Mouse (Mus musculus) ovary, adult 18-20 months (tissue): ENCODE data around the gene Gadd45g.

Source experiments
- DNase-seq: peaks from one replicate; pipeline ENCODE4 v3.0.0; 2022; ENCODE audit warnings: low spot score, mixed read lengths

Gene Gadd45g

DNA sequence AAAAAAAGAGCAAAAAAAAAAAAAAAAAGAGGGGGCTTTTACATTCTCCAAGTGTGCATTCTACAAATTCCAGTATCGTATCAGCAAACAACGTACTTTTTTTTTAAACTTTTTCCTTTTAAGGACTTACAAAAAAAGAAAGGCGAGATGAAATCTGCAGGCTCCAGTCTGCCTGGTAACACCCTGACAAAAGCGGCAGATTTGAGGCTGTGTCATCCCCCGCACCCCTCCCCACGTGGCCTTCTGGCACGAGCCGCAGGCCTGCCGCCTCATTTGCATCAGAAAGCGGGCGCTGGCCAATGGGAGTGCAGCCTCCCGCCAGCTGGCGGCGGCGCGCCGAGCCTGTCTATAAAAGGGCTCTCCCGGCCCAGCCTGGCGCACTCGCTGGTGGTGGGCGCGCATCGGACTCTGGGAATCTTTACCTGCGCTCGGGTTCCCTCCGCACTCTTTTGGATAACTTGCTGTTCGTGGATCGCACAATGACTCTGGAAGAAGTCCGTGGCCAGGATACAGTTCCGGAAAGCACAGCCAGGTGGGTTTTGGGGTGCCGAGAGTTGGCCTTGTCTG lies at the start of gene Gadd45g:
Gene Gadd45g (plus strand): TSS at position 378 of the 567 bp plus-strand sequence.
- peak; percentile 94 for DNase-seq

DNA sequence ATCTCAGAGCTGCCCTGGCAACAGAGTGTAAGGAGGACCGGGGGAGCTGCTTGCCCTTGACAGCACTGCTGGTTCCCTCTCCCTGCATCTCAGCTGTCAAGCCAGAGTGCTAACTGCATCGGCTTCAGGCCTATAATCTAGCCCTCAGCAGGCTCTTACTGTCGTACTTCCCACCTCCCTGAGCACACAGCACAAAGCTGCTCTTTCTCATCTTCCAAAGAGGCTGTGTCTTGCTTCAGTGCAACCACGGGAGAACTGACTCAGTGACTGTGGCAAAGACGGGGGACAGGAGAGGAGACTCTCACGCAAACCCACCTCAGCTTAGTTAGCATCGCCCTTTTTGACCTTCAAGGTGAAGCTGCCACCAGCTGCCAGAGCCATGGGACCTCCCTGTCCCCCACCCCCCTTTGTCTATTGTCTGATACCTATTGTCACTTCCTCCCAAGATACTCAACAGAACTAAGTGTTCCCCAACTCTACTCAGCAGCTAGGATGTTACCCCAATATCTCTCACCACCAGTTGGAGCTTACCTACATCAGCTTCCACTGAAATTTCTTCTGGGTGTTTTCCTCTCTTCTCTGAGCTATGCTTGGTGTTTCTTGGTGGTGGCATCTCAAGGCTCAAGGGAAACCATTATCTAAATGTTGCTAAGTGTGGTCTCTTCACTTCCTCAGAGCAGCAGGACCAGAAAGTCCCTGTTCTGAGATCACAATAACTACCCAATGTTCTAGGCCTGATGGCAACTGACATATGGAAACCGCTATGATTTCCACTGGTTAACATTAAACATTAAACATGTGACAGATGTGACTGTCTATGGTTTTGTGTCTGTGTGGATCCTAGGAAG lies 48.4 kb upstream of the Gadd45g start:
- DNase-seq, result no peak

DNA sequence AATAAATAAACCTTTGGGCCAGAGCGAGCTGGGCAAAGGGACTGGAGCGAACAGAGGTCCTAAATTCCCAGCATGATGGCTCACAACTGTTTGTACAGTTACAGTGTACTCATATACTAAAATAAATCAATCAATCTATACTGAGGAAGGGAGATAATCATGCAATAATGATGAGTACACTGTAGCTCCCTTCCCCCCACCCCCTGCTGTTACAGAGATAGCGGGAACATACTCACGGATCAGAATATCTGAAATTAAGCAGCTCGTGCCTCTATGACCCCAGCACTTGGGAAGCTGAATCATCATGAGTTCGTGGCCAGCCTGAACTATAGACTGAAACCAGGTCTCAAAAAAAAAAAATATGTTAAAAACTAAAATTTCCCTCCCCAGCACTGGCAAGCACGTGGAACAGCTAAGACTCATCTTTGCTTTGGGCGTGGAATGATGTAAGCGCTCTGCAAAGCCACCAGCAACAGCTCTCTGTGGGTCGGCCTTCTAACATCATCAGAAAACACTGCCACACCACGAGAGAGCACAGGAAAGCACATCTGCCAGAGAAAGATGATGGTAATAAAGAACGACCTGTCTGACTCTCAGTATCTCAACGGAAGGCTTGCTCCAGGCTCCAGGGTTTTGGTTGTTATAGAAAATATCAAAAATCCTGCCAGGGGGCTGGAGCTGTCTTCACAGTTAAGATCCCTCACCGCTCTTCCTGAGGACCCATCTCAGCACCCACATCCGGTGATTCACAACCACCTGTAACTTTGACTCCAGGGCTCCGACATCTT lies 46.5 kb upstream of the Gadd45g start:
- DNase-seq, result no peak

DNA sequence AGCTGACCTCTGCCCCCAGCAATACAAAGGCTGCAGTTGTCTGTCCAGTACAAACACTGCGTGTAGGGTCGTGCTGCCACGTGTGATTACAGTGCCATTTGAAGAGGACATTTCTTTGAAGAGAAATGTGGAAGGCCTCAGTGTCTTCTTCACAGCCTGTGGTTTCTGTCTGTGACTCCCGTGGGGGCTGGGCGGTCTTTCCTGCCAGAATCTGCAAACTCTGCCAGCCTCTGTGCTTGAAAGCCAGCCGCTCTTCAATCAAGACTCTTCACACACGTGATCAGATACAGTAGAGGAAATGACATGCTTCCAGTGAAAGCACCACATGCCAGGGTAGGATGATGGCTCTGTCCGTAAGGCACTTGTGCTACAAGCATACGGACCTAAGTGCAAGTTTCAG lies 45.6 kb upstream of the Gadd45g start:
- no peak for DNase-seq

DNA sequence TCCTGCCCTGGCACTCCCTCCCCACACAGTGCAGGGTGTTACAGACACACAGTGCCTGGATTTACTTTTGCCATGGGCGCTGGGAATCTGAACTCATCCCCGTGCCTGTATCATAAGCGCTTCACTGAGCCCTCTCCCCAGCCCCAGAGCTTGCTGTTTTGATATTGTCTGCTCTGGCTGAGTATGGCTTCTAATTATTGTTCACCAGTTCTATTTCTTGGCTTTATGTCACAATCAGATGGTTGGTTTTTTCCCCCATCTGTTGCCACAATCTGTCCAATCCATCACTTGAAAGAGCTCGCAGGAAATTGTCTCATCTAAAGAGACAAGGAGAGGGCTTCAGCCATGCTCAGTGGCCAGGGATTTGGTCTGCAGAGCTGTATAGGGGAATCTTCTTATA lies 40.8 kb upstream of the Gadd45g start:
- DNase-seq, result no peak

DNA sequence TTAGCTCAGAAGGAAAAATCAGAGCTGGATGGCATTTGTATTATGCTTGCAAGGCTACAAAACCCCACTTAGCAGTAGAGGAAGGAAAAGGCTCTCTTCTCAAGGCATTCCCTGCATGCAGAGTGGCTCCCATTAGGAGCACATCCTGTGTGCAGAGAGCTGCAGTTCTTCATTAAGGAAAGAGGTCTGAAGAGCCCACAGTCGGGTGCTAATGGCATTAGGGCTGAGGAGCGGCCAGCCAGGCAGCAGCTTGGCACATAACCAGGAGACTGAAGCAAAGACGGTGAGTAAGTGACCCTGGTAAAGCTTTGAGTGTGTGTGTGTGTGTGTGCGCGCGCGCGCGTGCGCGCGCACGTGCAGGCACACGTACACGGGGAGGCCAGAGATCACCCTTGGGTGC lies 40.3 kb upstream of the Gadd45g start:
- no peak for DNase-seq

DNA sequence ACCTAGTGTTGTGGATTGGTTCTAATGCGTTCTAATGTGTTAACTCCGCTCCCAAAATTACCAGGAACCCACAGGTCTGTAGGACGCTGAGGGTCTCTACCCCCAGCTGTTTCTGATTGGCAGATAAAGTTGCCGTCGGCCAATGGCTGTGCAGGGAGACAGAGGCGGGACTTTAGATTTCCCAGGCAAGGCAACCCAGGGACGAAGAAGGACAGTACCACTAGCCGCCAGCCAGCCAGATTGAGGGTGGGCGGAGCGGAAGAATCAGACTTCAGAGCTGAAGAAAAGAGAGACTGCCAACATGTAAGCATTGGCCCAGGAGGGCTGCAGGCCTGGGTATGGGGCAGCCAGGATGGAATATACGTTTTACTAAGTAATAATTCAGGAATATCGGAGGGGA lies 38.3 kb upstream of the Gadd45g start:
- no peak for DNase-seq

DNA sequence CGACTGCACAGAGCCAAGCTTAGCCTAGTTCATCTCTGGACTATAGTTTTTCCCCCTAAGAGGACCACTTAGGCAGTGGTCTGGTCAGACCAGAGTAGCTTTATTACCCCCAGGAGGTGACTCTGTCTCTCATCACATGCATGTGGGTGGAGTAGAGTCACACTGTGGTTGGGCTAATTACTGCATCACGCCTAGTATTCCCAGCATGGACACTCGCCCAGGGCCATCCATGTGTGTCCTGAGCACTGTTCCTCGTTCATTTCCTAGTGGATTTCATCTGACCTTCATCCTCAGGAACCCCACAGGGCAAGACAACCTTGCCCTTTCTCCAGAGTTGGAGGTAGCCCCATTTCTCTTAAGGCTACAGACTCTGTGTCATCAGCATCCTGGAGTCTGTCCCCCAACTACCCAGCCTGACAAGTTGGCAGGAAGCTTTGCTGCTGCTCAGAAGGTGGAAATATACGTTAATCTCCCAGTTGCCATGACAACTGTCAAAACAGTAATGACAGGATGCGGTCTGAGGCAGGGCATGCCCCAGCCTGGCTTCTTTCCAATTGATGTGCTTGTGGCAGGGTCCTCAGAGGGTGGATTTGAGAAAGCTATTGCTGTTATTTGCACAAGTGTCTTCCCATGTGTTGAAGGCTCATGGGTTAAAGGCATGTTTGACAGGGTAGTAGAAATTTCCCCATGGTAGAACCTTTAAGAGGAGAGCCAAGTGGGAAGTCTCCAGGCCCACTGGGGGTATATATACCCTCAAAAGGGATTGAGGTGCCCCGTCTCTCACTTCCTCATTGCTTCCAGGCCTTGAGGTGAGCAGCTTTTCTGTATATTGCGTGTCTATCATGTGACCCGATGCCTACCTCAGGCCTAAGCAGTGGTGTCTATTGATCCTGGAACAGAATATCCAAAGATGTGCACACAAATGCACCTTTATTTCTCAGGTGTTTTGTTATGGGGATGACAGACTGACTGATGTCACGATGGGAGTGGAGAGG lies 32.6 kb upstream of the Gadd45g start:
- no peak for DNase-seq

DNA sequence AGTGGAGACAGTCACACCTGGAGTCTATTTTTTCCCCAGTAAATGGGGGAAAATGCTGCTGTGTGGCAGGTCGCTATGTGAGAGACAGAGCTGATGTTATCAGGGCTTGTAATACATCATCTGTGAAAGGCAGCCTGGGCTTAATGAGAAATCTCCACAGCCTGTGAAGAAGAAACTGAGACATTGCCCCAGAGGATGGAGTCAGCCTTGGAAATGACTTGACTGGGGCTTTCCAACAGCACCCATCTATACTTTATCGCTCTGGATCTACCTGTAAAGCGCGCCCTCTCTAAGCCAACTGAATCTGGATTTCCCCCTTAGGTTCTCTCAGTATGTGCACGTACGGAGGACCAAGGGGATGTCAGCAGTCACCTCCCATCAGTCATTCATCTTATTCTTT lies 31.8 kb upstream of the Gadd45g start:
- DNase-seq, result no peak

DNA sequence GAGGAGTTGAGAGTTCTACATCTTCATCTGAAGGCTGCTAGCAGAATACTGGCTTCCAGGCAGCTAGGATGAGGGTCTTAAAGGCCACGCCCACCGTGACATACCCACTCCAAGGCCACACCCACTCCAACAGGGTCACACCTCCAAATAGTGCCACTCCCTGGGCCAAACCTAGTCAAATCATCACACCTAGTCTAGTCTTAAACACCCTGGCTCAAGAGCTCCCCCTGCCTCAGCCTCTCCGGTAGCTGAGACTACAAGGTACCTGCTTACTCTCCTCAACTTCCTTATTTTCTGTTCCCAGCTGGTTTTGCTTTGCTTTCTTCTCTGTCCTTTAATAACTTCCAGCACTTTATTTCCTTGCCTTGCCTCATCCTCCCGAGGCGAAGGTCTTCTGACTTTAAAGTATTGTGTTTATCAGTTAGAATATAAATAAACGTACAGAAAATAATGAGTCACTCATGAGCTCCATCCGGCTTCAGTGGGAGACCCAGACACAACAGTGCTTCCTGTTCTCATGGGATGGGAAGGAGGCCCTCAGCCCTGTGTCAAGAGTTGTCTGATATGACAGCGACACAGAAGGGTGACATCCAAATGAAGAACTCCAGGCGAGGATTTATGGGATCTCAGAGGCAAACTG lies 30.5 kb upstream of the Gadd45g start:
- no peak for DNase-seq

DNA sequence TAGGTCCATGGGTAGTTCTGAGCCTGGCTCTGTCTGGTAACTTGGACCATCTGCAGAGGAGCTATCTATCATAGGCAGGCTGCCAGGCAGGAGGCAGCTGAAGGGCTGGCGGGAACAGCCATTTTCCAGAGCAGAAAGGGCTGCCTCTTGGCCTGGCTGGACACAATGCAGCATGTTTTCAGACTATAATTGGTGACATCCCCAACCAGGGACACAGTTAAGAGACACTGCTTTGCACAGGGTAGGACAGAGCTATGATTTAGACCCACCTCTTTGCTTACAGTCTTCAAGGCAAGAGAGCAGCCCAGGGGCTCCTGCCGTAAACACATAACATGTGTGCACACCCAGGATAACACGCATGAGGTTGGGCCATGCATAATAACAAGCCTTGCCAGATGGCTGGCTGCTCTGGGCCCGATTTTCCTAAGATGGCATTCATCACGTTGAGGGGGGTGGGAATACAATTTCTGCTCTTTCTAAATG lies 29.9 kb upstream of the Gadd45g start:
- DNase-seq, result no peak

DNA sequence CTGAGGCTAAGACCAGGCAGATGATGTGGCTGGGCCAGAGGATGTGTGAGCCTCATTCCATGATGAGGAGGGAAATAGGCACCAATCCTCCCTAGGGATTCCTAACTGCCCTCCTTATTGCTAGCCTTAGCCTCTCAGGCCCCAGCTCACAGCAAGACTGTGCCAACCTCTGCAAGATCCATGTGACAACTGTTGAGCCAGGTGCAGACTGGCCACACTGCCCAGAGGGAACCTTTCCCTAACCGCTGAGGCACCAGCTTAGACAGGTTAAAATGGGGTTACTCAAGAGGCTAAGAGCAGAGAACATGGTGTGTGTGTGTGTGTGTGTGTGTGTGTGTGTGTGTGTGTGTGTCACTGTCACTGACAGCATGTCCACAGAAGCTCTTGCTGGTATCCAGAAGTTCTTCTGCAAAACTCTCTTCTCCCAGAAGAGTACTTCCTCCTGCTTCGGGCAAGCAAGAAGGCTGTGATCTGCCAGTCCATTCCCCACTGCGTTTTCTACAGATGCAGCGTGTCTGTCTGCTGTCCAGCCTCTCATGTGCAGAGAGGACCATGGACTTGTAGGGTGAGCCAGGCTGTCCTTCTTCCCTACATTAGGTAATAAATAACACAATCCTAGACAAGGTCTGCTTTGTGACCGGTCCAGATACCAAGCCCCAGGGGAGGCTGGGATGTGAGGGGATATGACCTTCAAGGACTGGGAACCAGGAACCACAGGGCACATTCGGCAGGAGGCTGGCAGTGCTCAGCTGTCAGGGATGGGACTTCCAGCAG lies 28.1 kb upstream of the Gadd45g start:
- no peak for DNase-seq

DNA sequence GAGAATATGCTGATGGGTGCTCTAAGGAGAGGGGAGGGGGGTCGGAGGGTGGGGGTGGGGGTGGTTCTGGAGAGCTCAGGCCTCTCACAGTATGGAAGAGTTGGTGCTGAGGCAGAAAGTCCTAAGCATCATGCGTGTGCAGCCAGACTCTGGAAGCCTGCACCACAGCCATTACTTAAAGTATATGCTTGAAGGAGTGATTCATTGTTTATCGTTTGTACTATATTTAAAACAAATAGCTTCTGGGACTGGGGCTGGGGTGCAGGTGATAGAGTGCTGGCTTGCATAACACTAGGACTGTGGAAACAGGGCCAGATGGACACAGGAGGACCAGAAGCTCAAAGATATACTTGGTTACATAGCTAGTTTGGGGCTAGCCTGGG lies 27.5 kb upstream of the Gadd45g start:
- DNase-seq, result no peak

DNA sequence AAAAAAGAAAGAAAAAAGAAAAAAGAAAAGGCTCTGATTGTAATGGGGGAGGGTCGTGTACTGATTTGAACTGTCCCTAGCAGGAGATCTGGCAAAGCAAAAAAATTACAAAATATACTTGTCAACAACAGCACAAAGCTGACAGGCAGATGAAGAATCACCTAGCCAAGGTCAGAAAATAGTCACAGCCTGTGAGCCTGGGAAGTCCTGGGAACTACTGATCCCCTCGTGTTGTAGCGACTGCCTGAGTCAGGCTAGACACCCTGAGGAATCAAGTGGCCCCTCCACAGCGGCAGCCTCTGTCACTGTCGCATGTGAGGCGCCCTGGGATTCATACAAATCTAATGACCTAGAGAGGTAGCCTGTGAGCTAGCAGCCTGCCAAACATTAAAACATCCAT lies 27.1 kb upstream of the Gadd45g start:
- DNase-seq, result no peak

DNA sequence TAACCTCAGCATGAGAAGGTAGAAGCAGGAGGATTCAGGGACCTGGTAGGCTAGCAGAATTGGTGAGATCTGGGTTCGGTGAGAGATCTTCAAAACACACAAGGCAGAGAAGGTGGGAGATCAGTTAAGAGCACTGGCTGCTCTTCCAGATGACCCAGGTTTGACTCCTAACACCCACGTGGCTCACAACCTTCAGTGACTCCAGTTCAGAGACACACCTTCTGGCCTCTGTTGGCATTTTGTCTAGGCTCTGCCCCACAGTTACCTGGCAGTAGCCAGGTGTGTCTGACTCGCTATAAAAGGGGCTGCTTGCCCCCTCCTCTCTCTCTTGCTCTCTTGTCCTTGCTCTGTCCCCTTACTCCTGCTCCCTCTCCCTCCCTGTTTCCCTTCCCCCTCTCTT lies 24.5 kb upstream of the Gadd45g start:
- no peak for DNase-seq

DNA sequence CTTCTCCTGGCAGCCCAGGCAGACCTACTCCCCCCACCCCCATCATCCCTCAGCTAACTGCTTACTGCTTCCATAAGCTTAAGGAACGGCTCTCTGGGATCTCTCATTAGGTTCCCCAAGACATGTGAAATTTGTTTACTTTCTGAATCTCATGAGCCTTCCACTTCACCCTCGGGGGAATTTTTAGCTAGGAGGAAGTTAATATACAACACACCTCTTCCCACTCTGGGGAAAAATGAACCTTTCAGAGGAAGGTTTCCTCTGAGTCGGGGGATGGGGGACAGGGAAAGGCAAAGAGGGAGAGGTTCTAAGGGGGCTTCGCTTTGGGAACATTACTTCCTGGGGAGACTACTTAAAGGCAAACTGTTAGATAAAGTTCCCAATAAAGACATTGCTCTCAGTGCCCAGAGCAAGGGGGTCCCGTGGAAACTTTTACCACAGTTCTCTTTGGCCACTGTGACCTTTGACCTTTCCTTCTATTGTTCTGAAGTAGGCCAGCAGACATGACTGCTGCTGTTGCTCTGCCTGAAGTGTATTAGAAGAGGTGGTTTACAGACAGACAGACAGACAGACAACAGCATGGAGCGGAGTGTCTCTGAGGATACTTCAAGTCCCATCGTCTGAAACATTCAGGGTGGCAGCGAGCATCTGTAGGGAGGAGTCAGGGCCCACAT lies 22.5 kb upstream of the Gadd45g start:
- DNase-seq, result no peak

DNA sequence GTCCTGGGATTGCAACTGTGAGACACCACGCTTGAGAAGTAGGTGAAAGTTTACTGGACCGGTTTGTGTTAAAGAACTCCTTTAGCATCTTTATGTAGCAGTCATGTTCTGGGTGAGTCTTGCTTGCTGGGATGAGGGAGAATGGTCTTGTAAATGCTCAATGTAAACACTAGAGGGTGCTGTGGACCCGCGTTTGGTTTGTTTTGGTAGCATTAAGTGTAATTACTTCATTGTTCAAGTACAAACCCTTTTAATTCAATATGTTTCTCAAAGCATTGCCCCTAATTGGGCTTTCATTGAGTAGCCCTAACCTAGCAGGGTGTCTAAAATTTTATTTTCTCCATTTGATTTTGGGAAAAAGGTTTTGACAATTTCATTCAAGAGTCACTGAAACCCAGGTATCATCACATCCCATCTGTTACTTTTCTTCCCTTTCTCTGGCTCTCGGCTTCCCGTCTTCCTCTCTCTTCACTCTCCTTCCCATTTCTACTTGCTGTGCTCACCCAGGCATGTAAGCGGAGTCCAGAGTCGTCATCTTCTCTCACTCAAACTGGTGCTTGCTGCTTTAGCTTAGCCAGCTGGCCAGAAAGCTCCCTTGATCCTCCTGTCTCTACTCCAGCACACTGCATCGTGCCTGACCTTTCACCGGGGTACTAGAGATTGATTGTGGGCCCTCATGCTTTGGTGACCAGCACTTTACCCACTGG lies 15.6 kb upstream of the Gadd45g start:
- no peak for DNase-seq

DNA sequence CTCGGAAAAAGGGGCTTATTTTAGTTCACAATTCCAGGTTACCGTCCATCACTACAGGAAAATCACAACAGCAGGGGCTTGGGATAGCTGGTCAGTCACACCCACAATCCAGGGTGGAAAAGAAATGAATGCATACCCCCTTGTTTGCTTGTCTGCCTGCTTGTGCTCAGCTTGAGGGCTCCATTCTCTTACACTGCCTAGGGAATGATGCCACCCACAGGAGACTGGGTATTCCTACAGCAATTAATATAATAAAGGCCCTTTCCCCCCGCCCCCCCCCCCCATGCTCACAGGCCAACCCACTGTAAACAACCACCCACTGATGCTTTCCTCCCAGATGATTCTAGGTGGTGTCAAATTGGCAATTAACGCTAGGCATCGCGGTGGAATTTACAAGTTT lies 14.0 kb upstream of the Gadd45g start:
- DNase-seq, result no peak

DNA sequence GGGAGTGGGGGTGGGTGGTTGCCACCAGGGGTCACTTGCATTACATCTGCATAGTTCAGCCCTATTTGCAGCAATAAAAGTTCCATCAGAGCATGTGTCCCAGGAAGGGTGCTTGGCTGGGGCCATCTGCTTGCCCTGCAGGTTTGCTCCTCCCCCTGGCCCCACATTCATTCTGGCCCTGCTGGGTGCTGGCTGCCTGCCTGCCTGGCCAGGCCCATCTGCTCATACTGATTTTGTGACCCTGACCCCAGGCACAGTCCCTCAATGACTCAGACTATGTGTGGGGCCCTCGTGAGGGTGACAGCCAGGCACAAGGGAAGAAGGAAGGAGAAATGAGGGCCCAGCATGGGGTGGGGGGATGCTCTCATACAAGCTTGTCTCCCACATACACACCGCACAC lies 12.9 kb upstream of the Gadd45g start:
- peak; percentile 57 for DNase-seq
